Mouse (Mus musculus): ENCODE measurements around the gene Bmf. TPM values are rescaled to one million over a fixed set of nuclear protein-coding genes. Genes with fewer than 3 reads are reported as not detected.

Bmf gene
- polyA plus RNA-seq, 1 experiment from 2014 or later: 4.1 TPM

DNA sequence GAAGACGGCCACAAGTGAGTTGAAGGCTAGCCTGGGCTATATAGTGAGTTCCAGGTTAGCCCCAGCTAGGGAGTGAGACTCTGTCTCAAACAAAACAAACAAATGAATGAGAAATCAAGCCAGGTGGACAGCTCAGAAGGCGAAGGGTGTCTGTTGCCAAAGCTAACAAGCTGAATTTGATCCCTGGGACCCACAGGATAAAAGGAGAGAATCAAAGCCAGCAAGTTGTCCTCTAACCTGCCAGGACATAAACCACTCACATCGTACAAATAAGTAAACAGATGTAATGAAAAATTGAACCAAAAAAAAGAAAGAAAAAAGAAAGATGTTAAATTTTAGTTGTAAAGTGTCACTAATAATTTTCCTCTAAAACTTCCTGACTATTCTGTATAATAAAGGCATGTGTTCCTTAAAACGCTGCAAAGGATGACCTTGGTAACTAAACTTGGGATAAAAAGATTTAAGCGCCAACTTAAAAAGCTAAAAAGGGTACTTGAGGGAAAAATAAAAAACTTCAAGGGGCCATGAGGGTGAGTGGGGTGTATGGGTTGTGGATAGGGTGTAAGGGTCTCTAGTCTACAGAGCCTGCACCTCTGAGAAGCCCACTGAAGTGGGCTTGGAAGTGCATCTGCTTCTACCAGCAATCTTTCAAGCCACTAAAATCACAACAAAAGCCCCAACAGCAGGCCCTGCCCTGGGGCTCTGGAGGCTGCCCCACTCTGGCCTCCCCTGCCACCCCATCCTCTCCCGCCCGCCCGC is 39.6 kb downstream of the Bmf start:
- no peaks in the 10 kb centered on the region for H3K9me3 ChIP-seq
- 53% methylated on average over 8 of the region's 8 CpGs for WGBS
- H3K36me3 ChIP-seq: no peaks in the 10 kb centered on the region
- peaks cover 27% of the 10 kb centered on the region for H3K4me1 ChIP-seq
- ATAC-seq (ENCODE audit: insufficient number of reproducible peaks, insufficient read depth, low FRiP score, low TSS enrichment, low read depth): no peak
- peak overlapping the region; percentile 22 for H3K4me2 ChIP-seq
- H3K27ac ChIP-seq: peak overlapping the region; percentile 79
- no peaks in the 10 kb centered on the region for H3K27me3 ChIP-seq
- H3K9ac ChIP-seq: peak overlapping the region; percentile 46; the same call in 1 of the 2 replicates
- no peak overlapping the region for H3K4me3 ChIP-seq

GRCm38 (mm10) chr2:118507126-118507525 is 42.4 kb downstream of the Bmf start:
- no peak overlapping the region for H3K4me3 ChIP-seq
- no peak overlapping the region for H3K27ac ChIP-seq
- H3K9me3 ChIP-seq: no peaks in the 10 kb centered on the region
- H3K4me1 ChIP-seq: peaks cover 24% of the 10 kb centered on the region
- no peak overlapping the region for H3K9ac ChIP-seq
- no peaks in the 10 kb centered on the region for H3K27me3 ChIP-seq
- no peak overlapping the region for H3K4me2 ChIP-seq
- no peaks in the 10 kb centered on the region for H3K36me3 ChIP-seq
- 86% methylated on average over 7 of the region's 7 CpGs for WGBS
- ATAC-seq (ENCODE audit: insufficient number of reproducible peaks, insufficient read depth, low FRiP score, low TSS enrichment, low read depth): no peak

DNA sequence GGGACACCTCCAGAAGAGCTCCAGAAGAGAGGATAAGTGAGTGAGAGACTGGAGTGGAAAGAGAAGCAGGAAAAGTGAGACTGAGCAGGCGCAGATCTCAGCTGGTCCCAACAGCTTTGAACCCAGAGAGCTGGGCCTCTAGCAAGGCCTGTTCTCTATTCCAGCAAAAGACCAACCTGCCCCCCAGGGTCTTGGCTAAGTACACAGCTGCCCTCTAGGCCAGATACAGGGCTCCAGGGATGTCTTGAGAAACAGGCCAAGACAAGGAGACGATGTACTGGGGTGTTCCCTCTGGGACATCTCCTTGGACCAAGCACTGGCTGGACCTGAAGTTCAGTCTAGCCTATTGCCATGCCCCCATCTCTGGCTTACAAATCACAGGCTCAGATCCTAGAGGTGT is 49.3 kb downstream of the Bmf start:
- no peaks in the 10 kb centered on the region for H3K9me3 ChIP-seq
- ATAC-seq (ENCODE audit: insufficient number of reproducible peaks, insufficient read depth, low FRiP score, low TSS enrichment, low read depth): no peak
- H3K9ac ChIP-seq: 0 out of 2 replicates have a peak overlapping the region, but pooled peaks have one; percentile 53
- no peaks in the 10 kb centered on the region for H3K27me3 ChIP-seq
- 70% methylated on average over 2 of the region's 2 CpGs for WGBS
- H3K4me3 ChIP-seq: no peak overlapping the region
- peak overlapping the region; percentile 22 for H3K4me2 ChIP-seq
- peaks cover 40% of the 10 kb centered on the region for H3K4me1 ChIP-seq
- peak overlapping the region; percentile 73 for H3K27ac ChIP-seq
- no peaks in the 10 kb centered on the region for H3K36me3 ChIP-seq

DNA sequence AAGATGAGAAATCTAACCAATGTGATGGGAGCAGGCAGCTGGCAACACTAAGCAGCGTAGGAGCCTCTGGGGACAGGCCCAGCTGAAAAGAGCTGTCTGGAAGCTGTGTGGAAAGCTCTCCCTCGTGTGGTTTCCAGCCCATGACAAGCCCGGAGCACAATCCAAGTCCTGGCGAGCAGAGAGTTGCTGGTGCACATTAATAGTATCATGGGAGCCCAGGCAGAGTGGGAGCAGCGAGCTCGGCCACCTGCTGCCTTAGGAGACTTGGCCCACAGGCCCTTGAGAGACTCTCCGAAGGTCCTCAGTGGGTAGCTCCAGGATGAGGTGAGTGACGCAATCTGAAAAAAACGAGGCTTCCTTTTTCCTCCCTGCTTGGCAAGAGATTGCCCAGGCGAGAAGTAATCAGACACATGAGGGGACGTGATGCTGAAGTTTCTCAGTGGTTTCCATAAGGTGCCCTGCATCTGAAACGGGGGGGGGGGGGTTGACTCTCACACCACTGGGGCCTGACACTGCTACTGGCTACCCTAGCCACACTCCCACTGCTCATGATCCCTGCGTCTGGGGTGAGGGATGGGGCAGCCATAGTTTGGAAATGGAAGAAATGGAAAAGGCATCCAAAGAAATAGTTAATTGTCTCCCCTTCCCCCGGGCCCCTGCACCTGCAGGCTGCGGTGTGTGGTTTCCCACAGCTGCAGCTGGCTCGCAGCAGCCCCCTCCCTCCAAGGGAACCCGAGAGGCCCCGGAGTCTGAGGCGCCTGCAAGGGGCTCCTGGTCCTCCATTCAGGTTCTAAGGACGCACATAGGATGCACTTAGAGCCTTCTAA is 50.1 kb downstream of the Bmf start:
- ATAC-seq (ENCODE audit: insufficient number of reproducible peaks, insufficient read depth, low FRiP score, low TSS enrichment, low read depth): peak; percentile 74
- peak overlapping the region; percentile 22; the same call in 1 of the 2 replicates for H3K9ac ChIP-seq
- H3K4me3 ChIP-seq: no peak overlapping the region
- H3K9me3 ChIP-seq: no peaks in the 10 kb centered on the region
- no peaks in the 10 kb centered on the region for H3K36me3 ChIP-seq
- WGBS: 25% methylated on average over 20 of the region's 20 CpGs
- H3K4me1 ChIP-seq: peaks cover 40% of the 10 kb centered on the region
- H3K27me3 ChIP-seq: no peaks in the 10 kb centered on the region
- H3K27ac ChIP-seq: peak overlapping the region; percentile 73
- H3K4me2 ChIP-seq: peak overlapping the region; percentile 22

DNA sequence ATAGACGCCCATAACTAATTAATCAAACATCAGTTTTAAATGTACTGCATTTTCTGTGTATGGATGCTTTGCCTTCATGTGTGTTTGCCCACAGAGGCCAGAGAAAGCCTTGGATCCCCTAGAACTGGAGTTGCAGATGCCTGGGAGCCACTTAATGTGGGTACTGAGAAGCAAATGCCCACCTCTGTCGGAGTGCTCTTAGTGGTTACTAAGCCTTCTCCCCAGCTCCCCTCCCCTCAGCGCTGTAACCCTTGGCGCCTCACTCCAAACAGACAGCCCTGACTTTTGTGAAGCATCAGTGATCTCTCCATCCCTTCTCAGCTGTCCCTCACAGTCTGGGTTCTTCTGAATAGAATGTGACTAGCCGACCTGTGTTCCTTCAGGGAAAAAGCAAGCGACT is 51.0 kb downstream of the Bmf start:
- H3K9ac ChIP-seq: no peak overlapping the region
- ATAC-seq (ENCODE audit: insufficient number of reproducible peaks, insufficient read depth, low FRiP score, low TSS enrichment, low read depth): no peak
- H3K4me2 ChIP-seq: no peak overlapping the region
- no peaks in the 10 kb centered on the region for H3K9me3 ChIP-seq
- H3K36me3 ChIP-seq: no peaks in the 10 kb centered on the region
- peaks cover 40% of the 10 kb centered on the region for H3K4me1 ChIP-seq
- no peaks in the 10 kb centered on the region for H3K27me3 ChIP-seq
- H3K27ac ChIP-seq: peak overlapping the region; percentile 73; the same call in 1 of the 2 replicates
- no peak overlapping the region for H3K4me3 ChIP-seq
- 75% methylated on average over 6 of the region's 6 CpGs for WGBS

- Histone ChIP-seq H3K9ac (no peak overlapping the region), H3K27ac (no peak overlapping the region), H3K9me3 (no peaks in the 10 kb centered on the region), H3K4me3 (no peak overlapping the region), H3K4me1 (peaks cover 40% of the 10 kb centered on the region), H3K4me2 (no peak overlapping the region), H3K27me3 (no peaks in the 10 kb centered on the region), H3K36me3 (no peaks in the 10 kb centered on the region)
- WGBS: 76% methylated on average over 5 of the region's 5 CpGs
- ATAC-seq (ENCODE audit: insufficient number of reproducible peaks, insufficient read depth, low FRiP score, low TSS enrichment, low read depth): no peak
Observed at GRCm38 (mm10) chr2:118497890-118498289, 51.6 kb downstream of the Bmf start.

GRCm38 (mm10) chr2:118495024-118495423 is 54.5 kb downstream of the Bmf start:
- Histone ChIP-seq H3K27me3 (no peaks in the 10 kb centered on the region), H3K4me3 (no peak overlapping the region), H3K27ac (no peak overlapping the region), H3K4me2 (no peak overlapping the region), H3K9me3 (no peaks in the 10 kb centered on the region), H3K4me1 (peaks cover 32% of the 10 kb centered on the region), H3K36me3 (no peaks in the 10 kb centered on the region), H3K9ac (no peak overlapping the region)
- ATAC-seq (ENCODE audit: insufficient number of reproducible peaks, insufficient read depth, low FRiP score, low TSS enrichment, low read depth): no peak
- WGBS: 79% methylated on average over 9 of the region's 9 CpGs

DNA sequence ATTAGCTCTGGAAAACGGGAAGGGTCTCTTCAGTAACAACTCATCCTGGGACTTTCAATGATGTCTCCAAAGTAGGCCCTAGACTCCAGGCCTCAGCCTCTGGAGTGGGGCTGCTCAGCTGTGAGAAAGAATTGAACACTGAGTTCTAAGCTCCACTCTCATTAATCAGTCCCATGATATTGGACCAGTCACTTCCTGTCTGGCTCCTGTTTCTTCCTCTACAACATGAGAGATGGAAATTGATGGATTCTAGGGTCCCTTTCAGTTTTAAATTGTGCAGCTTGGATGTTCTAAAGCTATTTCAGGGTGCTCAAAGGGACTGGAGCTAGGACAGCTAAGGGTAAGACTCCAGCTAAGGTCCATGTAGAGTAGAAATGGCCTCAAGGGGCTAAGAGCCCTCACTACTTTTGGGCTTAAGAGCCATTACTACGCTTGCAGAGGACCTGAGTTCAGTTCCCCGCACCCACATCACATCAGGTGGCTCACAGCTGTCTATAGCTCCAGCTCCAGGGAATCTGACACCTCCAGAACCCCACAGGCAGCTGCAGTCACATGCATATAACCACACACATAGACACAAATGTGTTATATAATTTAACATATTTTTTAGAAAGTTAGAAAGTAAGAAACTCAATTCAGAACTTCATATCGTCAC is 57.6 kb downstream of the Bmf start:
- Histone ChIP-seq H3K27me3 (no peaks in the 10 kb centered on the region), H3K9ac (no peak overlapping the region), H3K4me1 (peaks cover 10% of the 10 kb centered on the region; the same call in 1 of the 2 replicates), H3K27ac (no peak overlapping the region), H3K4me3 (no peak overlapping the region), H3K4me2 (no peak overlapping the region), H3K9me3 (peaks cover 4% of the 10 kb centered on the region; the same call in 1 of the 2 replicates), H3K36me3 (no peaks in the 10 kb centered on the region)
- ATAC-seq (ENCODE audit: insufficient number of reproducible peaks, insufficient read depth, low FRiP score, low TSS enrichment, low read depth): no peak
- 86% methylated on average over 4 of the region's 4 CpGs for WGBS

DNA sequence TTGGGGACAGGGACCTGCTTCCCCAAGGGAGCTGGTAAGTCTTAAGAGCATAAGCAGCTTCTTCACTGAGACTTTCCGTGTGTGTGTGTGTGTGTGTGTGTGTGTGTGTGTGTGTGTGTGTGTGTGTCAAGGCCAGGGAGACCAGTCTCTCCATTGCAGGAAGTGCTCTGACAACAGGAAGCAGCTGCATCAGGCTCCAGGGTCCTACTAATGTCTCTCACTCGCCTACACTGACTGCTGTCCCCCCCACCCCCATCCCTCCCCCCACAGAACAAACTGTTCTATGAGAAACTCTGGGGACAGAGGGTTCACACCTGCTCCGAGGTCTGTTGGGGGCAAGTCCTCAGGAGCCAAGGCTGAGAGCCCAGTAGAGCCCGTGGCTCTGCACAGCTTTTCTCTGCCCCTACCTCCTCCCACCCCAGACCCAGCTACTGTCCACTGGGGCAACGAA is 58.2 kb downstream of the Bmf start:
- H3K4me3 ChIP-seq: no peak overlapping the region
- ATAC-seq (ENCODE audit: insufficient number of reproducible peaks, insufficient read depth, low FRiP score, low TSS enrichment, low read depth): no peak
- no peaks in the 10 kb centered on the region for H3K27me3 ChIP-seq
- H3K4me2 ChIP-seq: no peak overlapping the region
- no peak overlapping the region for H3K9ac ChIP-seq
- H3K36me3 ChIP-seq: no peaks in the 10 kb centered on the region
- H3K4me1 ChIP-seq: peaks cover 10% of the 10 kb centered on the region; the same call in 1 of the 2 replicates
- H3K9me3 ChIP-seq: peaks cover 4% of the 10 kb centered on the region; the same call in 1 of the 2 replicates
- WGBS: 38% methylated on average over 5 of the region's 5 CpGs
- no peak overlapping the region for H3K27ac ChIP-seq

DNA sequence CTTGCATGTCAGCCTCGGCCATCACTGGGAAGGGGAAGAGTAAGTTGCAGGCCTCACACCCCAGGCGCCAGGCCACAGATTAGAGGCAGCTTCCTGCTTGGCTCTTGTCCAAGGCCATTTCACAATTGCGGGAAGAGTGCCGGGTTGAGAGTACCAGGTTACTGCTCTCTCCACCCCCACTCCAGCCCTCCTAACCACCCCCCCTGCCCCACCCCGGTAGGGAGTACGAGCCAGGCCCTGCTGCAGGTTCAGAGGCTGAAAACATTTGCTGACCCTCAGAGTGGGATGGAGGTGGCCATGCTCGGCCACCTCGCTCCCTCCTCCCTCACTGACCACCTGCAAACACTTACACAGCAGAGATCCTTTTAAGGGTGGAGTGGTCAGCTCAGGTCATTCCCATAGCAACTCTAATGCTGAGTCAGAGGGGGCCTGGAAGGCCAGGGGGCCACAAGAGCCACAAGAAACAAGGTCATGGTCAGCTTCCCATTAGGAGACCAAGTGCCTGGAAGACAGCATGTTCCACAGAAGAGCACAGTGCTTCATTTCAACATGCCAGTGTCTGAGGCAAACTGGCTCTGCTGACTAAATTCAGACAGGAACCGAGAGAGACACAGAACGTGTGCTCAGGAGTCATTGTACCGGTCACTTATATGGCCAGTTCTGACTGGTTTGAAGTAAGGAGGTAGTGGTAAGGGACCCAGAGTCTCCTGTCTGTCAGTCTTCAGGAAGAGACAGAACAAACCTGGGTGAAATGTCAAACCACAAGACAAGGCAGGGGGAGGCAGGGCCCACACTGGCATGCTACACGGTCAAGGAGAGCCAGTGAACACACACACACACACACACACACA is 59.0 kb downstream of the Bmf start:
- WGBS: 33% methylated on average over 12 of the region's 12 CpGs
- H3K4me1 ChIP-seq: peaks cover 10% of the 10 kb centered on the region; the same call in 1 of the 2 replicates
- ATAC-seq (ENCODE audit: insufficient number of reproducible peaks, insufficient read depth, low FRiP score, low TSS enrichment, low read depth): peak; percentile 48; the same call in 1 of the 2 replicates
- H3K27ac ChIP-seq: no peak overlapping the region
- no peak overlapping the region for H3K4me2 ChIP-seq
- no peaks in the 10 kb centered on the region for H3K36me3 ChIP-seq
- peaks cover 4% of the 10 kb centered on the region; the same call in 1 of the 2 replicates for H3K9me3 ChIP-seq
- no peaks in the 10 kb centered on the region for H3K27me3 ChIP-seq
- H3K4me3 ChIP-seq: no peak overlapping the region
- H3K9ac ChIP-seq: no peak overlapping the region

All from embryonic facial prominence, embryonic 13.5 days (tissue).